Mouse (Mus musculus): Measurements from ENCODE around the gene Cmklr1. TPM values are rescaled to one million over a fixed set of nuclear protein-coding genes. Genes with fewer than 3 reads are reported as not detected.

Cmklr1 gene
- polyA plus RNA-seq, 1 experiment = 4.0 TPM

Other genes starting within 250 kb of the Cmklr1 start
- 26.6 and 33.3 TPM in 2 replicates for gene Wscd2, start 160.1 kb downstream of the Cmklr1 start, polyA plus RNA-seq (2012; rRNA removed)
- not detected in 2 replicates for gene 1700069L16Rik, start 74.3 kb upstream of the Cmklr1 start, polyA plus RNA-seq (2012; rRNA removed)
- 9.4 and 9.5 TPM in 2 replicates for gene Ficd, start 85.4 kb upstream of the Cmklr1 start, polyA plus RNA-seq (2012; rRNA removed)
- gene Sart3, start 122.1 kb upstream of the Cmklr1 start, polyA plus RNA-seq (2012; rRNA removed) = 39.0 and 44.1 TPM in 2 replicates
- 202 and 208 TPM in 2 replicates for gene Iscu, start 122.3 kb upstream of the Cmklr1 start, polyA plus RNA-seq (2012; rRNA removed)
- gene Tmem119, start 150.1 kb upstream of the Cmklr1 start, polyA plus RNA-seq (2012; rRNA removed) = 17.6 and 22.6 TPM in 2 replicates
- gene Selplg, start 182.2 kb upstream of the Cmklr1 start, polyA plus RNA-seq (2012; rRNA removed) = 34.0 and 40.3 TPM in 2 replicates